Mouse (Mus musculus) liver, embryonic 11.5 days (tissue): ENCODE results near the gene Rpl37. TPM values are rescaled to one million over a fixed set of nuclear protein-coding genes. Genes with fewer than 3 reads are reported as not detected.

ENCODE experiments used
- ATAC-seq: fragments of 200-750 bp; cut with Nextera tagmentation; replicated peaks from 2 replicates; pipeline ENCODE4 v1.8.0; 2017; ENCODE audit warnings: moderate number of reproducible peaks, mild to moderate bottlenecking, moderate TSS enrichment, moderate library complexity; ENCODE audit not compliant: low FRiP score
- DNase-seq: peaks from one replicate; pipeline ENCODE4 v3.0.0-alpha.2; 2017; ENCODE audit warnings: low spot score
- H3K27ac ChIP-seq: fragments of 300-500 bp; sonication (generic); 2 replicates; pipeline ENCODE4 v1.5.1; 2014; ENCODE audit warnings: mild to moderate bottlenecking, low read depth, low read length, control low read depth
- H3K27me3 ChIP-seq: fragments of 300-500 bp; sonication (generic); replicated peaks from 2 replicates; pipeline ENCODE4 v1.6.1; 2014; ENCODE audit warnings: low read length, mixed read lengths; ENCODE audit not compliant: control insufficient read depth, insufficient read depth
- H3K36me3 ChIP-seq: fragments of 300-500 bp; sonication (generic); 2 replicates; pipeline ENCODE4 v1.6.1; 2014; ENCODE audit warnings: mild to moderate bottlenecking, low read length, moderate library complexity, mixed read lengths; ENCODE audit not compliant: control insufficient read depth, insufficient read depth
- H3K4me1 ChIP-seq: fragments of 300-500 bp; sonication (generic); replicated peaks from 2 replicates; pipeline ENCODE4 v1.6.1; 2014; ENCODE audit warnings: low read length, mixed read lengths; ENCODE audit not compliant: control insufficient read depth, insufficient read depth
- H3K4me2 ChIP-seq: fragments of 300-500 bp; sonication (generic); 2 replicates; pipeline ENCODE4 v1.6.1; 2014; ENCODE audit warnings: mild to moderate bottlenecking, control low read depth, moderate library complexity
- H3K4me3 ChIP-seq: fragments of 300-500 bp; sonication (generic); 2 replicates; pipeline ENCODE4 v1.5.1; 2014; ENCODE audit warnings: low read depth, low read length, control low read depth
- H3K9ac ChIP-seq: fragments of 300-500 bp; sonication (generic); 2 replicates; pipeline ENCODE4 v1.6.1; 2014; ENCODE audit warnings: low read depth, low read length, control low read depth
- H3K9me3 ChIP-seq: fragments of 300-500 bp; sonication (generic); 2 replicates; pipeline ENCODE4 v1.6.1; 2016; ENCODE audit warnings: low read length, inconsistent platforms, mixed read lengths; ENCODE audit not compliant: control insufficient read depth
- WGBS: fragments of 180-500 bp; shearing (Covaris S2); extraction: QIAGEN DNeasy Blood & Tissue Kit; methylation state at CpG from one replicate; pipeline ENCODE4 v1.1.7; 2014; 5-methylcytosine and 5-hydroxymethylcytosine counted together
- polyA plus RNA-seq: library from polyadenylated mRNA; unstranded; fragments of >200 nt; fragmentation: Nextera tagmentation; extraction: Ambion mirVana; gene quantifications from 2 replicates; pipeline ENCODE4 v1.2.1, GENCODE M21; 2014

The Rpl37 gene
- polyA plus RNA-seq, 1 experiment from 2014 or later, result 826 TPM

DNA sequence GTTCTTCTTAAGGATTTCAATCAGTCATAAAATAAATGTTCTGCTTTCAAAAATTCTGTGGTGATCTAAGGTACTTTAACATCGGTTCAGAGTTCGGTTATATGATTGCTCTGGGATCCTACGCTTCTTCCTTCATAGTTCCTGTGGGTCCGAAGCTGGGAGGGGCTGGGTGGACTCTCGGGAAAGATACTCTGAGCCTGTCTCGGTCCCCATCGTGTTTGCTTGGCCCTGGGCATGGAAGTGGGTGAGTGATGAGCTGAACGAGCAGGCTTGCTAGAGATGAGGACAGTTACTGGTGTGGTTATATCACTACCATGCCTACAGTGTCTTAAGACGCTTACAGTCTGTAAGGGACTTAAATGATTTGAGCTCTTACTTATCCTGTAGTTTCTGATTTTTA is 2.2 kb downstream of the Rpl37 start:
- Histone ChIP-seq H3K4me2 (peak overlapping the region; percentile 96), H3K27me3 (no peaks in the 10 kb centered on the region), H3K4me1 (peaks cover 27% of the 10 kb centered on the region), H3K9me3 (no peaks in the 10 kb centered on the region), H3K4me3 (peak overlapping the region; percentile 84), H3K36me3 (peaks cover 40% of the 10 kb centered on the region), H3K27ac (no peak overlapping the region), H3K9ac (peak overlapping the region; percentile 55; the same call in 1 of the 2 replicates)
- 74% methylated on average over 9 of the region's 9 CpGs for WGBS
- DNase-seq (no peak), ATAC-seq (no peak)

DNA sequence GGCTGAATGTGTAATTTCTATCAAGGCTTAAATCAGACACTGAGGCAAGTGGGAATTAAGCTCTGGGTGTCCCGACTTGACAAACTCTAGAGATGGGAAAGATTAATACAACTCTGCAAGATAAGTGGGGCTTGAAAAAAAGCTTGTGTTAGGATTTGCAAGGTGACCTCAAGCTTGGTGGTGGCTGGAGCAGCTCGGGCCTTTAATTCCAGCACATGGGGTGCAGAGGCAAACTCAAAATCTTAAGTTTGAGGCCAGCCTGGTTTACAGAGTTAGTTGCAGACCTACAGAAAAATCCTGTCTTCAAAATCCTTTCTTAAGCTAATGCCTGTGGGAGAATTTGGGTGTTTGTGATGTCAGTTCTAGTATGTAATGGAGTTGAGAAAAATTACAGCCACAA is 2.7 kb downstream of the Rpl37 start:
- H3K27ac ChIP-seq, result no peak overlapping the region
- no peak for ATAC-seq
- no peaks in the 10 kb centered on the region for H3K27me3 ChIP-seq
- H3K4me3 ChIP-seq, result peak overlapping the region; percentile 84
- no peaks in the 10 kb centered on the region for H3K9me3 ChIP-seq
- peaks cover 27% of the 10 kb centered on the region for H3K4me1 ChIP-seq
- H3K36me3 ChIP-seq, result peaks cover 42% of the 10 kb centered on the region
- peak overlapping the region; percentile 96 for H3K4me2 ChIP-seq
- DNase-seq, result no peak
- H3K9ac ChIP-seq, result 0 out of 2 replicates have a peak overlapping the region, but pooled peaks have one; percentile 55
- WGBS, result 71% methylated on average over 2 of the region's 2 CpGs

DNA sequence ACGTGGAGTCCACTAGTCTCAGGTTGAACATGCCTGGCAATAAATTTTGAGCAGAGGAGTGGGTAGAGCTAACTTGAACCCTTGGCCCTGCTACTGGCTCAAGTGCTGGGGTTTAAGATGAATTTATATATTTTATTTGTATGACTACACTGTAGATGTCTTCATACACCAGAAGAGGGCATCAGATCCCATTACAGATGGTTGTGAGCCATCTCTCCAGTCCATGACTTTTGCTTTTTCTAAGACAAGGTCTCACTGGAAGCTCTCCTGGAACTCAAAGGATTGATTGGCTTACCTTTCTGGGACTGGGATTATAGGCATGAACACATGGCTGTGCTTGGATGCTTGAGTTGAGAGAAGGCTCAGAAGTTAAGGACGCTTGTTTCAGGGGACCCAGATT is 3.3 kb downstream of the Rpl37 start:
- peak overlapping the region; percentile 15 for H3K4me2 ChIP-seq
- H3K36me3 ChIP-seq, result peaks cover 47% of the 10 kb centered on the region

DNA sequence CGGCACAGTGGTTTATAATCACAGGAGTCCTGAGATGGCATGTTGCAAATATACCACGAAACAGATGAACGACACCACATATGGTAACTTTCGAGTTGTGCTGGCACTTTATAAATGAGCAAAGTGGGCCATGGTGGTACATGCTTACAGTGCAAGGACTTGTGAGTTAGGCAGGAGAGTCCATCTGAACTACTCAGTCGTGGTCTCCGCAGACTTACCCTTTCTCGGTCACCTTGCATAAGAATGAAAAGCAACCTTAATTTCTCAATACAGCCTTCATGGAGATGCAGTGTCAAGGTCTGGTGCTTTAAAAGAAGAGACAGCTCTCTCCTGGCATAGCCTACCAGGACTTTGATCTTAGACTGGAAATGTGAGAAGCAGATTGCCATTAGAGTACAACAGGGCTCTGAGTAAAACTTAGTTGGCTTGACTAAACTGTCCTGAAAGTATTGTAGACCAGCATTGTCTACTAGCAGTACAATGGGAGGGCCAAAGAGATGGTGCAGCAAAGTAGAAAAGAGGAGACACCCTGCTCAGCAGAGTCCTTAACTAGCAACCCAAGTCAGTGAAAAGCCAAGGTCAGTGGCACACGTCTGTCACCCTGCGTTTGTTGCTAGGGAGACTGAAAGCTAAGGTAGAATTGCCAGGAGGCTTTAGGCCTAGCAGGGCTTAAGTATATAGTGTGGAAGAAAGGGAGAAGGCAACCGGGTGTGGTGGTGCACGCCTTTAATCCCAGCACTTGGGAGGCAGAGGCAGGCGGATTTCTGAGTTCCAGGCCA is 5.3 kb downstream of the Rpl37 start:
- H3K27ac ChIP-seq, result no peak overlapping the region; the same call in 1 of the 2 replicates
- H3K9me3 ChIP-seq, result no peaks in the 10 kb centered on the region
- peaks cover 48% of the 10 kb centered on the region for H3K36me3 ChIP-seq
- H3K9ac ChIP-seq, result no peak overlapping the region
- WGBS, result 86% methylated on average over 12 of the region's 12 CpGs
- H3K4me3 ChIP-seq, result no peak overlapping the region
- no peak for DNase-seq
- H3K27me3 ChIP-seq, result no peaks in the 10 kb centered on the region
- H3K4me1 ChIP-seq, result peaks cover 16% of the 10 kb centered on the region
- peak; percentile 25 for ATAC-seq
- H3K4me2 ChIP-seq, result no peak overlapping the region

More for the DNA sequence above, 3.3 kb downstream of the Rpl37 start:
- Histone ChIP-seq H3K4me1 (peaks cover 22% of the 10 kb centered on the region), H3K27ac (peak overlapping the region; percentile 32; the same call in 1 of the 2 replicates), H3K4me3 (no peak overlapping the region), H3K27me3 (no peaks in the 10 kb centered on the region), H3K9me3 (no peaks in the 10 kb centered on the region), H3K9ac (0 out of 2 replicates have a peak overlapping the region, but pooled peaks have one; percentile 16)
- DNase-seq, result no peak
- ATAC-seq, result no peak
- WGBS, result 89% methylated on average over 2 of the region's 2 CpGs

DNA sequence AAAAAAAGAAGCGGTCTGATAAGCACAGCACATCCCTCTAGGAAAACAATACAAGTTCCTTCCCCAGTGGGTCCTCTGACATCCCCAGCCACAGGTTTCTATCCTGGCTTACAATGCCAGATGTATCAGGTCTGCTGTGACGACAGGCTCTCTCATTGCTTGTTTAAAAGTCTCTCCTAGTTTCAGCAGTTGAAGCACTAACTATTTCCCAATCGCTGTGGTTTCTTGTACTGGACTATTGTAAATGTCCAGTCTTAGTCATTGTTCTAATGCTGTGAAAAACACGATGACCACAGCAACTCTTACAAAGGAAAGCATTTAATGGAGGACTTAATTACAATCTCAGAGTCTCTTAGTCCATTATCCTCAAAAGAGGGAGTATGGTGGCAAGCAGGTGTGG is 10.0 kb downstream of the Rpl37 start:
- no peak overlapping the region for H3K4me3 ChIP-seq
- 68% methylated on average over 4 of the region's 4 CpGs for whole genome bisulfite sequencing
- no peak for DNase-seq
- peaks cover 8% of the 10 kb centered on the region; the same call in 1 of the 2 replicates for H3K4me1 ChIP-seq
- no peak for ATAC-seq
- H3K4me2 ChIP-seq, result no peak overlapping the region
- no peak overlapping the region for H3K27ac ChIP-seq
- H3K9ac ChIP-seq, result no peak overlapping the region
- no peaks in the 10 kb centered on the region for H3K9me3 ChIP-seq
- H3K36me3 ChIP-seq, result peaks cover 17% of the 10 kb centered on the region
- no peaks in the 10 kb centered on the region for H3K27me3 ChIP-seq

DNA sequence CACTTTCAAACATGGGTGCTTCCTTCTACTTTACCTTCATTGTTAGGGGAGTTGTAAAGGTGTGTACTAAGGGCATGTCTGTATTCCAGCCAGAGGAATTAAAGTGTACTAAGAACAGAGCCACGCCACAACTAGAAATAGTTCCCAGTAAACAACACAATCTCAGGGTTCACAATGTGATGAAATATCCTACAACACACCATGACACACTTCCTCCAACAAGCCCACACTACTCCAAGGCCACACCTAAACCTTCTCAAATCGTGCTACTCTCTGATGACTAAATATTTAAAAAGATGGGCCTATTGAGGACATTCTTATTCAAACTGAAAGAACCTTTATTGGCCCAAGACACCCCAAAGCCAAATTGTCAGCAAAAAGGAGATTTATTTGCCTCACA is 11.0 kb downstream of the Rpl37 start:
- H3K36me3 ChIP-seq, result peaks cover 10% of the 10 kb centered on the region
- H3K27ac ChIP-seq, result no peak overlapping the region
- H3K9me3 ChIP-seq, result no peaks in the 10 kb centered on the region
- H3K4me2 ChIP-seq, result no peak overlapping the region
- H3K4me3 ChIP-seq, result no peak overlapping the region
- H3K27me3 ChIP-seq, result no peaks in the 10 kb centered on the region
- no peak overlapping the region for H3K9ac ChIP-seq
- whole genome bisulfite sequencing, result 73% methylated on average over 2 of the region's 2 CpGs
- peaks cover 8% of the 10 kb centered on the region; the same call in 1 of the 2 replicates for H3K4me1 ChIP-seq
- ATAC-seq, result no peak
- DNase-seq, result no peak

DNA sequence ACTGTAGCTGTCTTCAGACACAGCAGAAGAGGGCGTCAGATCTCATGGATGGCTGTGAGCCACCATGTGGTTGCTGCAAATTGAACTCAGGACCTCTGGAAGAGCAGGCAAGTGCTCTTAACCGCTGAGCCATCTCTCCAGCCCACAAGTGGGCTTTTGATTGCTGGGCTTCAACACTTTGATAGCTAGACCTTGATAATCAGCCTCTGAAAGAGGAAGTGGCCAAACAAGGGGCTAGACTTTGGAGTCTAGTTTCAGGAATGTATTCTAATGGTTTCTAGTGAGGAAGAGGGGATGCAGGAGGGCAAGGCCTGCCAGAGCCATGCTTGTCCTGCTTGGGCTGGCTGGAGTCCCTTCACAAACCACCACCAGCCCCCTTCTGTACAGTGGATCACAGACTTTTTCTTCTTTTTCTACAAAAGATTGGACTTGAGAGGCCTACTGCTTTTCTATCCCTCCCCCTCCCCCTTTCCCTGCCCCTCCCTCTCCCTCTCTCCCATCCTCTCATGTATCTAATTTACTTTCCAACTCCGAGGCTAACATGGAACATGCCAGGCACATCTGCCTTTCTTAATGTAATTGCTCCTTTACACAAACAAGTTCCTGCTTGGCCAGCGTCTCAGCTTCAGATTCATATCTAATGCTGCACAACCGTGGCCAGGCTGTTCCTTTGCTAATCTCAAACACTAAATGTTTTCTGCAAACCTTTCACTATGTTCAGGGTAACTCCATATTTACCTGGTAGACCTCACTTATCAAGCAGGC is 11.9 kb downstream of the Rpl37 start:
- peaks cover 8% of the 10 kb centered on the region; the same call in 1 of the 2 replicates for H3K4me1 ChIP-seq
- no peaks in the 10 kb centered on the region for H3K9me3 ChIP-seq
- no peak overlapping the region for H3K4me3 ChIP-seq
- peaks cover 8% of the 10 kb centered on the region for H3K36me3 ChIP-seq
- H3K27ac ChIP-seq, result no peak overlapping the region
- ATAC-seq (no peak), DNase-seq (no peak)
- no peak overlapping the region for H3K9ac ChIP-seq
- WGBS, result 40% methylated on average over 5 of the region's 5 CpGs
- H3K27me3 ChIP-seq, result no peaks in the 10 kb centered on the region
- H3K4me2 ChIP-seq, result no peak overlapping the region

DNA sequence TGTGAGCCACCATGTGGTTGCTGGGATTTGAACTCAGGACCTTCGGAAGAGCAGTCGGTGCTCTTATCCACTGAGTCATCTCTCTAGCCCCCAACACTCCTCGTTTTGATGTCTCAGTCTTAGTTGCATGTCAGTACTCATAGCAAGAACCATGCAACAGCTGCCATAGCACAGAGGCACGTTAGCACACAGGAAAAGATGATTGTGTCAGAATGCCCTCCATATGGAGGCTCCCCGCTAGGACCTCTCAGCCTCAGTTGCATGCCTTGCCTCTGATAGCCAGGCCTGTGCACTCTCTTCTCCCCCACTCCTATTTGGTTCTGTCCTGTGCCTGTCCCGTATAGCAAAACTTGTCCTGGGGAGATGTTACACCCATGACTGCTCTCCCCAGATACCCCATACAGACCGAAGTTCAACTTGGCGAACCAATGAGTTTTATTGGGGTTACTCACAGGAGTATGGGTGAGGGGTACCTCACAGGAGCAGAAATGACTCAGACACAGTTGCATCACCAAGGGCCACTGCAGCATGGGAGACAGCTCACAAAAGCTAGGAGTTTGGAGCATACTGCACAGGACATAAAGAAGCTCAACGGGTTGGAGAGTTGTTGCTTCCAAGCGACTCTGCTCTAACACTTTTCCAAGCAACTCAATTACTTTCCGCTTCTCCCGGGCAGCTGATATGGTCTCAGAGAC is 12.8 kb downstream of the Rpl37 start:
- H3K36me3 ChIP-seq, result peaks cover 5% of the 10 kb centered on the region
- H3K9me3 ChIP-seq, result no peaks in the 10 kb centered on the region
- H3K9ac ChIP-seq, result no peak overlapping the region
- ATAC-seq (no peak), DNase-seq (no peak)
- peaks cover 8% of the 10 kb centered on the region; the same call in 1 of the 2 replicates for H3K4me1 ChIP-seq
- WGBS, result 87% methylated on average over 12 of the region's 12 CpGs
- no peak overlapping the region for H3K27ac ChIP-seq
- H3K4me2 ChIP-seq, result no peak overlapping the region
- H3K27me3 ChIP-seq, result no peaks in the 10 kb centered on the region
- H3K4me3 ChIP-seq, result no peak overlapping the region
